Comparison of ENCODE assay signal across 13 mouse cellular contexts in the genomic region with DNA sequence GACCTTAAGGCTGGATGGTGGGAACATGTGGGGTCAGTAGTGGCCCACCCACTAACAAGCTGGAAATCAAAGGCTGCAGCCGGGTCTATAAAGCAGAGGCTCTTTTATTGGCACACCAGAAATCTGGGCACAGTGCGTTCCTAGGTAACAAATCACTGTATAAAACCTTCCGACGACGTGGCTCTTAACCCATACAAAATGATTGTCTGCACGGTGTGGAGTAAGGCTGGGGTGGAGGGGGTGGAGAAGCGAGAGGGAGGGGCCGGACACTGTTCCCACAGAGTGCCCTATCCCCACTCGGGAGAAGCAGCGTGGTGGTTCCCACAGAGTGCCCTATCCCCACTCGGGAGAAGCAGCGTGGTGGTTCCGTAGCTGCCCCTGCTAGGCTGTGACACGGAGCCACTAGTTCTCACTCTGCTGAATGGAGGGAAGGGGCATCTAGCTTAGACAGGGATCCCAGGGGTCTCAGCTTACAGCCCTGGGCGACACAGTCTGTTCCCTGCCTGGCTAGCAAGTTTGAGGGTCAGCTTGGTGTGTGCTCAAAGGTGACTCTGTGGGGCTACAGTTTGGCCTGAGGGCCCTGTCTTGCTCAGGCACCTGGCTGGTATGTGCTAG. TPM values are rescaled to one million over a fixed set of nuclear protein-coding genes. Genes with fewer than 3 reads are reported as not detected.
DNase-seq lines count a peak whose midpoint lies in the region; ATAC-seq lines count a peak whose summit lies in the region.
"Had no signal": no experiment of that assay in that cellular context is flagged by ENCODE, and none has a peak within 500 bp of the region (broad histone marks: within the 10 kb centered on the region; RNA-seq: fewer than 3 reads in every experiment).

No protein-coding gene starts in this region.

- no peak for DNase-seq in lung, postnatal 4 days
- DNase-seq in cerebellum, adult 9-11 months, result no peak
- DNase-seq in adrenal gland, adult 2 months, result no peak
- DNase-seq: heart, adult 2 months; kidney, adult 18-20 months; thymus, postnatal 4 days had no signal

- 68% methylated on average over 15 of the region's 15 CpGs for WGBS in lung, embryonic 15.5 days
- WGBS in forebrain, embryonic 15.5 days, result 36% methylated on average over 15 of the region's 15 CpGs
- 20% methylated on average over 15 of the region's 15 CpGs for WGBS in limb, embryonic 12.5 days
- WGBS in stomach, embryonic 14.5 days, result 67% methylated on average over 14 of the region's 15 CpGs

- no peak overlapping the region for H3K4me3 ChIP-seq in lung, embryonic 15.5 days
- no peak overlapping the region for H3K4me3 ChIP-seq in forebrain, embryonic 15.5 days
- H3K4me3 ChIP-seq in limb, embryonic 12.5 days (replicated peaks), result no peak overlapping the region
- H3K4me3 ChIP-seq in stomach, embryonic 14.5 days (ENCODE audit: low read depth, low read length), result no peak overlapping the region
- H3K4me3 ChIP-seq: heart, adult 2 months had no signal

- no peak for ATAC-seq in lung, embryonic 15.5 days (ENCODE audit: borderline replicate concordance, extremely low read depth, low FRiP score, low TSS enrichment)
- ATAC-seq in forebrain, embryonic 15.5 days (replicated peaks), result peak; percentile 42
- peak; percentile 65 for ATAC-seq in limb, embryonic 12.5 days (ENCODE audit: insufficient number of reproducible peaks, insufficient read depth, low FRiP score, low TSS enrichment, low read depth)
- no peak for ATAC-seq in stomach, embryonic 14.5 days (ENCODE audit: insufficient number of reproducible peaks, insufficient read depth, low FRiP score, low read depth)

- H3K27ac ChIP-seq in lung, embryonic 15.5 days, result peak overlapping the region; percentile 62
- peak overlapping the region; percentile 73 for H3K27ac ChIP-seq in forebrain, embryonic 15.5 days (replicated peaks)
- H3K27ac ChIP-seq in limb, embryonic 12.5 days, result peak overlapping the region; percentile 71
- peak overlapping the region; percentile 58; the same call in 1 of the 2 replicates for H3K27ac ChIP-seq in stomach, embryonic 14.5 days (ENCODE audit: low read length)
- H3K27ac ChIP-seq: heart, adult 2 months had no signal

- H3K9ac ChIP-seq in lung, embryonic 15.5 days, result no peak overlapping the region
- no peak overlapping the region for H3K9ac ChIP-seq in forebrain, embryonic 15.5 days (replicated peaks)
- H3K9ac ChIP-seq in limb, embryonic 12.5 days (replicated peaks), result no peak overlapping the region
- no peak overlapping the region for H3K9ac ChIP-seq in stomach, embryonic 14.5 days (replicated peaks; ENCODE audit: low read depth, low read length)

- no peaks in the 10 kb centered on the region for H3K9me3 ChIP-seq in lung, embryonic 15.5 days
- no peaks in the 10 kb centered on the region for H3K9me3 ChIP-seq in forebrain, embryonic 15.5 days
- H3K9me3 ChIP-seq in limb, embryonic 12.5 days, result no peaks in the 10 kb centered on the region
- H3K9me3 ChIP-seq in stomach, embryonic 14.5 days (ENCODE audit: control insufficient read depth, low read depth, low read length), result no peaks in the 10 kb centered on the region

- peaks cover 19% of the 10 kb centered on the region for H3K4me1 ChIP-seq in lung, embryonic 15.5 days
- peaks cover 25% of the 10 kb centered on the region for H3K4me1 ChIP-seq in forebrain, embryonic 15.5 days
- H3K4me1 ChIP-seq in limb, embryonic 12.5 days (replicated peaks), result peaks cover 43% of the 10 kb centered on the region
- H3K4me1 ChIP-seq in stomach, embryonic 14.5 days (ENCODE audit: control insufficient read depth, insufficient read depth, low read length), result 0 out of 2 replicates have a peak, but pooled peaks cover 5% of the 10 kb centered on the region

- H3K27me3 ChIP-seq in lung, embryonic 15.5 days, result no peaks in the 10 kb centered on the region
- H3K27me3 ChIP-seq in forebrain, embryonic 15.5 days, result no peaks in the 10 kb centered on the region
- no peaks in the 10 kb centered on the region for H3K27me3 ChIP-seq in limb, embryonic 12.5 days
- H3K27me3 ChIP-seq in stomach, embryonic 14.5 days (ENCODE audit: control insufficient read depth, insufficient read depth, low read length), result no peaks in the 10 kb centered on the region

- peaks cover 13% of the 10 kb centered on the region for H3K36me3 ChIP-seq in lung, embryonic 15.5 days
- H3K36me3 ChIP-seq in forebrain, embryonic 15.5 days, result peaks cover 4% of the 10 kb centered on the region
- peaks cover 20% of the 10 kb centered on the region for H3K36me3 ChIP-seq in limb, embryonic 12.5 days
- H3K36me3 ChIP-seq in stomach, embryonic 14.5 days (ENCODE audit: control insufficient read depth, insufficient read depth, low read length), result peaks cover 4% of the 10 kb centered on the region

- H3K4me2 ChIP-seq in lung, embryonic 15.5 days, result no peak overlapping the region
- no peak overlapping the region for H3K4me2 ChIP-seq in forebrain, embryonic 15.5 days (replicated peaks)
- H3K4me2 ChIP-seq in limb, embryonic 12.5 days, result peak overlapping the region; percentile 6; the same call in 1 of the 2 replicates
- H3K4me2 ChIP-seq in stomach, embryonic 14.5 days (replicated peaks; ENCODE audit: low read depth, low read length), result no peak overlapping the region

RNA-seq across cellular contexts. Expression of a gene that starts 23.2 kb away (rescaled TPM):
- 6.6 and 6.7 TPM in 2 replicates for polyA plus RNA-seq in lung, embryonic 15.5 days (2015; fragmentation: Nextera tagmentation; extraction: Ambion mirVana)
- polyA plus RNA-seq in forebrain, embryonic 15.5 days (2015; fragmentation: Nextera tagmentation; extraction: Ambion mirVana), result 2.2 and 2.4 TPM in 2 replicates
- polyA plus RNA-seq in limb, embryonic 12.5 days (2016; fragmentation: Nextera tagmentation; extraction: Ambion mirVana), result 6.1 and 6.2 TPM in 2 replicates
- polyA plus RNA-seq in stomach, embryonic 14.5 days (2014; fragmentation: Nextera tagmentation; extraction: Ambion mirVana), result 4.1 and 5.4 TPM in 2 replicates
- 10 to 100 TPM; 25.5 to 46.3 TPM for total RNA-seq in adrenal gland, adult 2 months (2021)
- 40.1 and 49.3 TPM in 2 replicates for polyA plus RNA-seq in adrenal gland, adult 2 months (2012; rRNA removed)

RNA-seq across cellular contexts. Expression of a gene that starts 30.8 kb away (rescaled TPM):
- 52.6 and 56.1 TPM in 2 replicates for polyA plus RNA-seq in lung, embryonic 15.5 days (2015; fragmentation: Nextera tagmentation; extraction: Ambion mirVana)
- polyA plus RNA-seq in forebrain, embryonic 15.5 days (2015; fragmentation: Nextera tagmentation; extraction: Ambion mirVana), result 24.0 and 25.6 TPM in 2 replicates
- 46.0 and 46.3 TPM in 2 replicates for polyA plus RNA-seq in limb, embryonic 12.5 days (2016; fragmentation: Nextera tagmentation; extraction: Ambion mirVana)
- polyA plus RNA-seq in stomach, embryonic 14.5 days (2014; fragmentation: Nextera tagmentation; extraction: Ambion mirVana), result 39.6 and 40.2 TPM in 2 replicates
- total RNA-seq in adrenal gland, adult 2 months (2021), result 10 to 100 TPM; 85.2 to 91.3 TPM
- 70.2 and 92.9 TPM in 2 replicates for polyA plus RNA-seq in adrenal gland, adult 2 months (2012; rRNA removed)

RNA-seq across cellular contexts. Expression of a gene that starts 54.3 kb away (rescaled TPM):
- polyA plus RNA-seq in lung, embryonic 15.5 days (2015; fragmentation: Nextera tagmentation; extraction: Ambion mirVana), result 18.6 and 20.3 TPM in 2 replicates
- polyA plus RNA-seq in forebrain, embryonic 15.5 days (2015; fragmentation: Nextera tagmentation; extraction: Ambion mirVana), result 17.4 and 19.9 TPM in 2 replicates
- 16.7 and 17.2 TPM in 2 replicates for polyA plus RNA-seq in limb, embryonic 12.5 days (2016; fragmentation: Nextera tagmentation; extraction: Ambion mirVana)
- polyA plus RNA-seq in stomach, embryonic 14.5 days (2014; fragmentation: Nextera tagmentation; extraction: Ambion mirVana), result 24.0 and 26.5 TPM in 2 replicates
- total RNA-seq in adrenal gland, adult 2 months (2021), result 10 to 100 TPM; 38.1 to 51.3 TPM
- polyA plus RNA-seq in adrenal gland, adult 2 months (2012; rRNA removed), result 48.9 and 59.8 TPM in 2 replicates

RNA-seq across cellular contexts. Expression of a gene that starts 54.6 kb away (rescaled TPM):
- 0.34 and 0.64 TPM in 2 replicates for polyA plus RNA-seq in lung, embryonic 15.5 days (2015; fragmentation: Nextera tagmentation; extraction: Ambion mirVana)
- 1.5 and 2.1 TPM in 2 replicates for polyA plus RNA-seq in forebrain, embryonic 15.5 days (2015; fragmentation: Nextera tagmentation; extraction: Ambion mirVana)
- polyA plus RNA-seq in limb, embryonic 12.5 days (2016; fragmentation: Nextera tagmentation; extraction: Ambion mirVana), result 0.64 and 0.93 TPM in 2 replicates
- 0.54 and 0.78 TPM in 2 replicates for polyA plus RNA-seq in stomach, embryonic 14.5 days (2014; fragmentation: Nextera tagmentation; extraction: Ambion mirVana)
- total RNA-seq in adrenal gland, adult 2 months (2021), result under 1 TPM; 0.29 to 0.55 TPM
- polyA plus RNA-seq in adrenal gland, adult 2 months (2012; rRNA removed), result 0.29 and 0.49 TPM in 2 replicates
- total RNA-seq: ES-E14; heart, adult 2 months had no signal

RNA-seq across cellular contexts. Expression of a gene that starts 57.9 kb away (rescaled TPM):
- polyA plus RNA-seq in lung, embryonic 15.5 days (2015; fragmentation: Nextera tagmentation; extraction: Ambion mirVana), result not detected in 2 replicates
- not detected in 2 replicates for polyA plus RNA-seq in forebrain, embryonic 15.5 days (2015; fragmentation: Nextera tagmentation; extraction: Ambion mirVana)
- polyA plus RNA-seq in limb, embryonic 12.5 days (2016; fragmentation: Nextera tagmentation; extraction: Ambion mirVana), result not detected in 2 replicates
- polyA plus RNA-seq in stomach, embryonic 14.5 days (2014; fragmentation: Nextera tagmentation; extraction: Ambion mirVana), result not detected in 2 replicates
- under 1 TPM in 1 of 2 experiments, not detected in 1; 0.55 TPM for total RNA-seq in adrenal gland, adult 2 months (2021)
- 1.2 TPM in 1 of 2 replicates, not detected in the other for polyA plus RNA-seq in adrenal gland, adult 2 months (2012; rRNA removed)
- total RNA-seq: neutrophil, adult 5-6 weeks had no signal
- polyA plus RNA-seq: small intestine, adult 2 months had no signal

Comparison
In these comparisons a context has a peak if more than half of its experiments do, and no peak if none do; other contexts are left out.
1. ATAC-seq: peak in forebrain, embryonic 15.5 days (single experiment) and limb, embryonic 12.5 days (single experiment); none in lung, embryonic 15.5 days (single experiment) and stomach, embryonic 14.5 days (single experiment).
2. Peak in every context shown above with its lines, with median percentiles within 50 percentile points of each other: H3K27ac ChIP-seq.